Mouse (Mus musculus) forebrain, postnatal 0 days (tissue): Measurements from ENCODE around the gene Daam2. TPM values are rescaled to one million over a fixed set of nuclear protein-coding genes. Genes with fewer than 3 reads are reported as not detected.

Experiments used
- ATAC-seq: fragments of 200-750 bp; cut with Nextera tagmentation; 2 replicates; pipeline ENCODE4 v1.8.0; 2017; ENCODE audit warnings: mild to moderate bottlenecking, moderate library complexity
- DNase-seq: peaks from one replicate; pipeline ENCODE4 v3.0.0-alpha.2; 2015
- H3K27ac ChIP-seq: fragments of 300-500 bp; sonication (generic); 2 replicates; pipeline ENCODE4 v1.5.1; 2014; ENCODE audit warnings: low read depth, mild to moderate bottlenecking, antibody characterized with exemption, low read length, moderate library complexity, mixed read lengths
- H3K27me3 ChIP-seq: fragments of 300-500 bp; sonication (generic); 2 replicates; pipeline ENCODE4 v1.6.1; 2014; ENCODE audit warnings: mild to moderate bottlenecking, low read length, mixed read lengths; ENCODE audit not compliant: insufficient read depth
- H3K36me3 ChIP-seq: fragments of 300-500 bp; sonication (generic); 2 replicates; pipeline ENCODE4 v1.6.1; 2014; ENCODE audit warnings: mild to moderate bottlenecking, moderate library complexity; ENCODE audit not compliant: insufficient read depth
- H3K4me1 ChIP-seq: fragments of 300-500 bp; sonication (generic); 2 replicates; pipeline ENCODE4 v1.6.1; 2014; ENCODE audit warnings: antibody characterized with exemption; ENCODE audit not compliant: insufficient read depth
- H3K4me2 ChIP-seq: fragments of 300-500 bp; sonication (generic); 2 replicates; pipeline ENCODE4 v1.6.1; 2014; ENCODE audit warnings: low read depth, mild to moderate bottlenecking, moderate library complexity
- H3K4me3 ChIP-seq: fragments of 300-500 bp; sonication (generic); 2 replicates; pipeline ENCODE4 v1.5.1; 2014; ENCODE audit warnings: low read depth, low read length, mixed read lengths
- H3K9ac ChIP-seq: fragments of 300-500 bp; sonication (generic); 2 replicates; pipeline ENCODE4 v1.6.1; 2014; ENCODE audit warnings: mild to moderate bottlenecking
- H3K9me3 ChIP-seq: fragments of 300-500 bp; sonication (generic); 2 replicates; pipeline ENCODE4 v1.6.1; 2016; ENCODE audit warnings: low read length
- CTCF ChIP-seq: sonication (generic); IDR thresholded peaks from 2 replicates; pipeline ENCODE4 v1.5.1; 2016; ENCODE audit warnings: antibody characterized with exemption, control low read depth, low read depth
- WGBS: fragments of 180-500 bp; shearing (Covaris S2); extraction: QIAGEN DNeasy Blood & Tissue Kit; methylation state at CpG from one replicate; pipeline ENCODE4 v1.1.7; 2014; 5-methylcytosine and 5-hydroxymethylcytosine counted together
- polyA plus RNA-seq: library from polyadenylated mRNA; unstranded; fragments of >200 nt; fragmentation: Nextera tagmentation; extraction: Ambion mirVana; gene quantifications from 2 replicates; pipeline ENCODE4 v1.2.1, GENCODE M21; 2015
- total RNA-seq: library from RNA; depleted of rRNA; stranded (reverse); fragments of >200 nt; gene quantifications from 2 replicates; pipeline ENCODE4 v1.2.3, GENCODE M21; 2014

The Daam2 gene
- total and polyA plus RNA-seq, 2 experiments from 2014 or later, result 1.8 to 10.3 TPM

GRCm38 (mm10) chr17:49568717-49569116 is 4.6 kb upstream of the Daam2 start:
- DNase-seq, result no peak
- 82% methylated on average over 8 of the region's 8 CpGs for WGBS
- Histone ChIP-seq H3K9me3 (no peaks in the 10 kb centered on the region), H3K4me2 (no peak overlapping the region), H3K4me1 (peaks cover 5% of the 10 kb centered on the region; the same call in 1 of the 2 replicates), H3K27ac (no peak overlapping the region), H3K36me3 (no peaks in the 10 kb centered on the region), H3K27me3 (peaks cover under 1% of the 10 kb centered on the region; the same call in 1 of the 2 replicates), H3K9ac (no peak overlapping the region), H3K4me3 (no peak overlapping the region)
- no peak for ATAC-seq
- TF ChIP-seq CTCF, result no peak

GRCm38 (mm10) chr17:49564489-49564888 is 346 bp upstream of the Daam2 start:
- Histone ChIP-seq H3K4me1 (peaks cover 5% of the 10 kb centered on the region; the same call in 1 of the 2 replicates), H3K9me3 (no peaks in the 10 kb centered on the region), H3K27me3 (peaks cover 9% of the 10 kb centered on the region; the same call in 1 of the 2 replicates), H3K4me2 (peak overlapping the region; percentile 86), H3K9ac (0 out of 2 replicates have a peak overlapping the region, but pooled peaks have one; percentile 41), H3K4me3 (peak overlapping the region; percentile 39), H3K36me3 (no peaks in the 10 kb centered on the region), H3K27ac (no peak overlapping the region)
- WGBS, result 37% methylated on average over 3 of the region's 3 CpGs
- ATAC-seq (no peak), DNase-seq (no peak)
- no peak for TF ChIP-seq CTCF

- peak overlapping the region; percentile 39 for H3K4me3 ChIP-seq
- peaks cover 5% of the 10 kb centered on the region; the same call in 1 of the 2 replicates for H3K4me1 ChIP-seq
- H3K4me2 ChIP-seq, result peak overlapping the region; percentile 86
- TF ChIP-seq CTCF, result no peak
- 0 out of 2 replicates have a peak, but pooled peaks have one; percentile 14 for ATAC-seq
- peak overlapping the region; percentile 41; the same call in 1 of the 2 replicates for H3K9ac ChIP-seq
- no peaks in the 10 kb centered on the region for H3K36me3 ChIP-seq
- H3K27me3 ChIP-seq, result peaks cover 9% of the 10 kb centered on the region; the same call in 1 of the 2 replicates
- H3K27ac ChIP-seq, result no peak overlapping the region
- 26% methylated on average over 4 of the region's 4 CpGs for WGBS
- H3K9me3 ChIP-seq, result no peaks in the 10 kb centered on the region
- no peak for DNase-seq
Measured at GRCm38 (mm10) chr17:49563416-49563780, 745 bp downstream of the Daam2 start.

GRCm38 (mm10) chr17:49562701-49563415 is 1.3 kb downstream of the Daam2 start:
- DNase-seq, result no peak
- WGBS, result 41% methylated on average over 5 of the region's 5 CpGs
- no peak overlapping the region for H3K27ac ChIP-seq
- no peaks in the 10 kb centered on the region for H3K36me3 ChIP-seq
- H3K4me3 ChIP-seq, result peak overlapping the region; percentile 39
- no peak for ATAC-seq
- TF ChIP-seq CTCF, result no peak
- peak overlapping the region; percentile 86 for H3K4me2 ChIP-seq
- H3K9me3 ChIP-seq, result no peaks in the 10 kb centered on the region
- H3K4me1 ChIP-seq, result peaks cover 5% of the 10 kb centered on the region; the same call in 1 of the 2 replicates
- peak overlapping the region; percentile 18; the same call in 1 of the 2 replicates for H3K9ac ChIP-seq
- H3K27me3 ChIP-seq, result peaks cover 9% of the 10 kb centered on the region; the same call in 1 of the 2 replicates

GRCm38 (mm10) chr17:49561985-49562384 is 2.2 kb downstream of the Daam2 start:
- Histone ChIP-seq H3K36me3 (no peaks in the 10 kb centered on the region), H3K9ac (no peak overlapping the region), H3K9me3 (no peaks in the 10 kb centered on the region), H3K4me2 (peak overlapping the region; percentile 23; the same call in 1 of the 2 replicates), H3K27ac (no peak overlapping the region), H3K4me3 (no peak overlapping the region), H3K4me1 (peaks cover 5% of the 10 kb centered on the region; the same call in 1 of the 2 replicates), H3K27me3 (peaks cover 9% of the 10 kb centered on the region; the same call in 1 of the 2 replicates)
- DNase-seq (no peak), ATAC-seq (no peak)
- WGBS, result 65% methylated on average over 4 of the region's 4 CpGs
- no peak for TF ChIP-seq CTCF

- Histone ChIP-seq H3K36me3 (no peaks in the 10 kb centered on the region), H3K27me3 (peaks cover 9% of the 10 kb centered on the region; the same call in 1 of the 2 replicates), H3K4me3 (no peak overlapping the region), H3K4me1 (peaks cover 5% of the 10 kb centered on the region; the same call in 1 of the 2 replicates), H3K4me2 (no peak overlapping the region), H3K27ac (no peak overlapping the region), H3K9ac (no peak overlapping the region), H3K9me3 (no peaks in the 10 kb centered on the region)
- DNase-seq, result no peak
- 67% methylated on average over 5 of the region's 5 CpGs for WGBS
- TF ChIP-seq CTCF, result no peak
- ATAC-seq, result no peak
Measured at GRCm38 (mm10) chr17:49559786-49560289, 4.3 kb downstream of the Daam2 start.

GRCm38 (mm10) chr17:49556169-49556568 is 8.0 kb downstream of the Daam2 start:
- Histone ChIP-seq H3K27me3 (no peaks in the 10 kb centered on the region), H3K4me1 (no peaks in the 10 kb centered on the region), H3K27ac (no peak overlapping the region), H3K4me2 (no peak overlapping the region), H3K9me3 (no peaks in the 10 kb centered on the region), H3K4me3 (no peak overlapping the region), H3K9ac (no peak overlapping the region), H3K36me3 (no peaks in the 10 kb centered on the region)
- ATAC-seq, result no peak
- DNase-seq, result no peak
- WGBS, result 91% methylated on average over 3 of the region's 3 CpGs
- no peak for TF ChIP-seq CTCF
